Mouse (Mus musculus) testis, adult 2 months (tissue): ENCODE measurements around the gene Arel1. TPM values are rescaled to one million over a fixed set of nuclear protein-coding genes. Genes with fewer than 3 reads are reported as not detected.

Experiments used
- H3K27ac ChIP-seq: fragments of 200-500 bp; 2 replicates; pipeline ENCODE4 v1.5.1; 2012; ENCODE audit warnings: low read depth, low read length; ENCODE audit not compliant: control insufficient read depth, insufficient read depth
- H3K27me3 ChIP-seq: fragments of 200-500 bp; 2 replicates; pipeline ENCODE4 v1.6.1; 2012; ENCODE audit warnings: mild to moderate bottlenecking, low read length, moderate library complexity; ENCODE audit not compliant: control insufficient read depth, insufficient read depth
- H3K36me3 ChIP-seq: fragments of 200-500 bp; 2 replicates; pipeline ENCODE4 v1.6.1; 2012; ENCODE audit warnings: mild to moderate bottlenecking, low read length; ENCODE audit not compliant: control insufficient read depth, insufficient read depth
- H3K4me1 ChIP-seq: fragments of 200-500 bp; 2 replicates; pipeline ENCODE4 v1.6.1; 2012; ENCODE audit warnings: low read length; ENCODE audit not compliant: control insufficient read depth, insufficient read depth
- H3K4me3 ChIP-seq: fragments of 200-500 bp; 2 replicates; pipeline ENCODE4 v1.5.1; 2012; ENCODE audit warnings: low read depth, mild to moderate bottlenecking, low read length, moderate library complexity, mixed read lengths; ENCODE audit not compliant: control insufficient read depth
- CTCF ChIP-seq: fragments of 200-500 bp; IDR thresholded peaks from 2 replicates; pipeline ENCODE4 v1.5.1; 2012; ENCODE audit warnings: low read depth, mild to moderate bottlenecking, inconsistent platforms, low read length, moderate library complexity; ENCODE audit not compliant: control insufficient read depth, insufficient read depth, insufficient replicate concordance
- POLR2A ChIP-seq: fragments of 200-500 bp; IDR thresholded peaks from 2 replicates; pipeline ENCODE4 v1.6.1; 2012; ENCODE audit warnings: low read depth, mild to moderate bottlenecking, inconsistent platforms, low read length, moderate library complexity; ENCODE audit not compliant: control insufficient read depth
- polyA plus RNA-seq: library from polyadenylated mRNA; depleted of rRNA; stranded (reverse); fragments of >200 nt; gene quantifications from 2 replicates; pipeline ENCODE4 v1.2.3, GENCODE M21; 2012

Arel1 gene
- polyA plus RNA-seq, 1 experiment, result 79.6 TPM

DNA sequence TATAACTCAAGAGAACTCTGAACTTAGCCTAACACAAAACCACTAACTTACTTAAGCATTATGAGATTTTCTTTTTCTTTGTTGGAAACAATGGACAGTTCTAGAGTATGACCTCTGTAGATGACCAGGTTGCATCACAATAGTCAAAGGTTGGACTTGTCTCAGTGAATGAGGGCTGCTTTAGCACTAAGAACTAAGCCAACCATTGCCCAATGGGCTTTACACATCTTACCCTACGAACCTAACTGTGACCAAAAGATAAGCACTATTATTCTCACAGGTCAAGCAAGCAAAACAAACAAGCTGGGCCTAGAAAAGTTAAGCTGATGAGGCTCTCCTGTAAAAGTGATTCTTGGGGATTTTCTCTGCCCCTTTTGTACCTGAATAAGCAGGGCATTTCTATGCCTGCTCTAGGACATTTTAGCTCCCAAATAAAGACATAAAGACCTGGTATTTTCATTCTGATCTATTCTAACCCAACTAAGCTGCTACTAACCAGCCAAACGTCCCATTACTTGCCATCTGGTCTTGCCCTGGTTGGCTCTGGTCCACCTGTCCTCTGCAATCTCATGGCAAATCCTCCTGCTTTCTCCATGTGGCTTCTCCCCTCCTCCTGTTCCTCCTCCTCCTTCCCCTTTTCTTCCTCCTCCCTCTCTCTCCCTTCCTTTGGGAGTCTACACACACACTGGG is 22.7 kb downstream of the Arel1 start:
- no peaks in the 10 kb centered on the region for H3K27me3 ChIP-seq
- H3K36me3 ChIP-seq, result no peaks in the 10 kb centered on the region
- H3K4me3 ChIP-seq, result no peak overlapping the region
- no peak for TF ChIP-seq CTCF
- no peak for TF ChIP-seq POLR2A
- 0 out of 2 replicates have a peak overlapping the region, but pooled peaks have one; percentile 17 for H3K27ac ChIP-seq
- H3K4me1 ChIP-seq, result peaks cover 2% of the 10 kb centered on the region; the same call in 1 of the 2 replicates

DNA sequence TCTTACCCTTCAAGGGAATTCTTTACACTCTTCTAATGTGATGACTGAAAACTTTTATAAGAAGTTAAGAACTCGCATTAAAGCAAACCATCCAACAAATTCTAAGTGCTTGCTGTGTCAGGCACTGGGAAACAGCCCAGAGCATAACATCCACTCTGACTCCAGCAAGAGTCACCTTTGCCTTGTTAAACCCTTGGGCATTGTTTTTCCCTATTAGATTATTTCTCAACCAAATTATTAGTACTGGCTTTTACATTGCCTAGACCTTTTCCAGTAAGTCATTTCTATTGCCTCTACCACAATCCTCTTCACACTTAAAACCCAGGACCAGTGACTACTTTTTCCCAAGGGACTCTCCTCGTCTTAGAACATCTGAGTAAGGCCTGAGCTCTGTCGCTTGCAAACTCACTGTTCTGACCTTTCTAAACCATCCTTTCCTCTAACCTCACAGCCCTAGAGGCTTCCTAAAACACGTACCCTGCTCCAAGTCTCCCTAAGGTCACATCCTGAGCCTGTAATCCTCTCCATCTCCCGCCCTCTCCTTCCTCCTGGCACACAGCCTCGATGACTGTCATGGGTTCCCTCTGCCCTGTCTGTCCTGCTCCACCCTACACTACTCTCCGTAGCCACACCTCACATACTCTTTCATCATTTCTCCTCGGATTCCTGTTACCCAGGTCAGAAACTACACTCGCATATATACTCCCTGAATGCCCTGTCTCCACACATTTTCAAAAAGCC is 25.7 kb downstream of the Arel1 start:
- Histone ChIP-seq H3K27me3 (no peaks in the 10 kb centered on the region), H3K4me3 (peak overlapping the region; percentile 64), H3K36me3 (no peaks in the 10 kb centered on the region; the same call in 1 of the 2 replicates), H3K4me1 (peaks cover 2% of the 10 kb centered on the region; the same call in 1 of the 2 replicates), H3K27ac (no peak overlapping the region)
- TF ChIP-seq POLR2A (no peak), CTCF (no peak)

DNA sequence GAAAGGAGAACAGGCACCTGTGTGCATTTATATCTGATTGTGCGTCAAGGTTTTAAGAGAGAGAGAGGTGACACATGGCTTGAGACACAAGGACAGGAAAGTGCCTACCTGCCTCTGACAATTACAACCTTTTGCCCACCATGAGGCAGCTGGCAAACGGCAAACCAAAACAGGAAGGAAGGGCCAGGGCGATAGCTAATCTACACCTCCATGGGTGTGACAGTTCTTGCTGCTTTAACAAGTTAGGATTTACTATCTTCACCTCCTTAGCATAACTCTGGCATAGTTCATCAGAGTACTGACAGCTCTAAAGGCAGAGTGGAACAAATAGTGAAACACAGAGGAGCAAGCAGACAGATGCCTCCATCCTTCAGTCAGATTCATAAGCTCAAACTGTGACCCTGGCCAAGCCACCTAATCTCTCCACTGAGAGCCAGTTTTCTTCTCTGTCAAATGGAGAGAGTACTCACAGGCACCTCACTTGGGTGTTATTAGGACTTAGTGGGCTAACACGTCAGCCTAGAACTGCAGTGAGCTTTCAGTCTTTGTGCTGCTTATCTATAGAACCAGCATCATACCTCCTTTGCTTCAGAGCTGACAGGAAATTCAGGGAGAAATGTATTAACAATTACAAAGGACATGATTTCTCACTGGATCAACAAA is 26.4 kb downstream of the Arel1 start:
- Histone ChIP-seq H3K4me3 (no peak overlapping the region; the same call in 1 of the 2 replicates), H3K27ac (no peak overlapping the region), H3K4me1 (peaks cover 2% of the 10 kb centered on the region; the same call in 1 of the 2 replicates), H3K27me3 (no peaks in the 10 kb centered on the region), H3K36me3 (no peaks in the 10 kb centered on the region; the same call in 1 of the 2 replicates)
- no peak for TF ChIP-seq CTCF
- TF ChIP-seq POLR2A, result no peak

DNA sequence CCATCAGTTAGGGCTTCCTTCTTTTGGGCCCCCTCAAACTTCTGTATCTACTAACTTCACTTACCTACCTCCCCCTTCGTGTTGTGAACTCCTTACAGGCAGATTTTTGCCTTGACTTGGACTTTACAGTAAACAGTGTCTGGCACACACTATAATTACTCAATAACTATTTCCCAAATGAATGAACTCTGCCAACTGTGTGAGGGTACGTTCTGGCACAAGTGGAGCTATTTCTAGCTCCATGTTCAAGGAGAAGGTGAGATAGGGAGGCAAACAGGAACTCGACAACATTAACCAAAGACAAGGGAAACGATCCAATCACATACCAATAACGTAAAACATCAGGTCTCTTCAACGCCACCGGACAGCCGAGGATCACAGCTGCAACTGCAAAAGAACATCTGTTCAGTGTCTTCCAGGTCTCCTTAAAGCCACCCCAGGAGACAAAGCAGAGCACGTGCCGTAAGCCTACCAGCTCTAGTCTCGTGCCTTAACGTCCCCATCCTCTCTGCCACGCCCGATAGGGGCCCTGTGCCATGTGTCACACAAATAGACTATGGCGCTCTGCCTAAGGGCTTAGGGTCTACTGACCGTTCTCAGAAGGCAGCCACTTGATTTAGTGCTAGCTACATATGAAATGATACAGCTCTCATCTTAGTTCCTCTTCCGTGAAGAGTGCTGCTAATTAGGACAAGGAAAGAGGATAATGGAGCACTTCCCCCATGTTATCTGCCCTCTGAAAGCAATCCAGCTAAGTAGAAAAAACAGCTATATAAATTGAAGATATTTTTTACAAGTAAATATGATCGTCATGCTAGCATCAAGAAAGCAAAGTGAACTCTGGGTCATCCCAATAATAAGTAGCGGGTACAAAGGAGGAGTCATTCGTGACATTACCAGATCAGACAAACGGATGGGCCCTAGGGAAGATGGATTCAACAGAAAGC is 27.4 kb downstream of the Arel1 start:
- H3K4me1 ChIP-seq, result peaks cover under 1% of the 10 kb centered on the region; the same call in 1 of the 2 replicates
- TF ChIP-seq CTCF (no peak), POLR2A (no peak)
- no peaks in the 10 kb centered on the region for H3K27me3 ChIP-seq
- H3K36me3 ChIP-seq, result no peaks in the 10 kb centered on the region; the same call in 1 of the 2 replicates
- H3K27ac ChIP-seq, result no peak overlapping the region
- no peak overlapping the region for H3K4me3 ChIP-seq

DNA sequence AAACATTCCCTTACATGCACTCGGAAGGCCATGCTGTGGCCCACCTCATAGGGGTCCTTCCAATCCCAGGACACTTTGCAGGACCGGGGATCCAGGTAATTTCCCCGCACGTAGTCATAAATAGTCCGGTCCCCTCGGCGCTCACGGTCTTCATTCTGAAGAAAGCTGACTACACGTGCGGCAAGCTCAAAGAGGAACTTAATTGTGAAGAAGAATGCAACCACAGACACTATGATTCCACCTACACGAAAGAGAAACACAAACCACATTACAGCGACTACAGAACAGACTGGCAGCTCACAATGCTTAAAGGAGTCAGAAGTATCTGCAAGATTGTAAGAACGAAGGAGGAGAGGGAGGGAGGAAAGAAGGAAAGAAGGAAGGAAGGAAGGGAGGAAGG is 29.0 kb downstream of the Arel1 start:
- H3K27me3 ChIP-seq, result no peaks in the 10 kb centered on the region
- no peaks in the 10 kb centered on the region; the same call in 1 of the 2 replicates for H3K36me3 ChIP-seq
- no peak overlapping the region for H3K27ac ChIP-seq
- H3K4me1 ChIP-seq, result no peaks in the 10 kb centered on the region; the same call in 1 of the 2 replicates
- H3K4me3 ChIP-seq, result no peak overlapping the region
- TF ChIP-seq POLR2A (no peak), CTCF (no peak)

DNA sequence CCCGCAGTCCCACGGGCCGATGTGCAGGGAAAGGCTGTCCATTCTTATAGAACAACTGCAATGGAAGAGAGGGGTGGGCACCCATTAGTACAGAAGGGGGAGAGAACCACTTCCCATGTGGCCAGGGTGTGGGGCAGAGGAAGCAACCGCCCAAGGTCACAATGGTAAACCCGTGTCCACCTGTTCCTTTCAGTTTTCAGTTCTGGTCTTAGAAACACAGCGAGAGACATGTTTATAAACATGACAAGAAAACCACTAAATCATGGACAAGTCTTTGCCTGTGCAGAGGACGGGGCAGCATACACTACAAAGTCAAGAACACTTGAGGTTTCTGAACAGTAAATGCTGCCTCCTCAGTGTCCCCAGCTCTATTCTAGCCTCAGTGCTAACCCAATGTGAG is 30.4 kb downstream of the Arel1 start:
- no peaks in the 10 kb centered on the region; the same call in 1 of the 2 replicates for H3K36me3 ChIP-seq
- no peaks in the 10 kb centered on the region; the same call in 1 of the 2 replicates for H3K4me1 ChIP-seq

More for the DNA sequence above, 30.4 kb downstream of the Arel1 start:
- Histone ChIP-seq H3K27ac (no peak overlapping the region), H3K4me3 (no peak overlapping the region), H3K27me3 (no peaks in the 10 kb centered on the region)
- no peak for TF ChIP-seq CTCF
- TF ChIP-seq POLR2A, result no peak
